Mouse (Mus musculus): ENCODE data around the gene C1qtnf7.

- no peak for TF ChIP-seq CTCF (IDR thresholded peaks at IDR 0.05; ENCODE audit: borderline replicate concordance, control insufficient read depth, extremely low read depth, insufficient read depth, low read length, poor library complexity)
- no peak for TF ChIP-seq POLR2A (IDR thresholded peaks at IDR 0.05; ENCODE audit: control insufficient read depth, extremely low read depth, insufficient read depth, low read length, poor library complexity)
These were observed 27.0 kb downstream of the C1qtnf7 start for GRCm38 (mm10) chr5:43542246-43542845.
